Mouse (Mus musculus) limb, embryonic 15.5 days (tissue): ENCODE measurements around the gene Npas2. TPM values are rescaled to one million over a fixed set of nuclear protein-coding genes. Genes with fewer than 3 reads are reported as not detected.

Experiments
- ATAC-seq: fragments of 200-750 bp; cut with Nextera tagmentation; 2 replicates; pipeline ENCODE4 v1.8.0; 2017; ENCODE audit warnings: low read depth, moderate TSS enrichment; ENCODE audit not compliant: insufficient number of reproducible peaks, low FRiP score, low TSS enrichment
- H3K27ac ChIP-seq: fragments of 300-500 bp; sonication (generic); 2 replicates; pipeline ENCODE4 v1.5.1; 2015; ENCODE audit warnings: moderate library complexity, mild to moderate bottlenecking, inconsistent platforms
- H3K27me3 ChIP-seq: fragments of 300-500 bp; sonication (generic); 2 replicates; pipeline ENCODE4 v1.6.1; 2015; ENCODE audit warnings: inconsistent platforms
- H3K36me3 ChIP-seq: fragments of 300-500 bp; sonication (generic); 2 replicates; pipeline ENCODE4 v1.6.1; 2015; ENCODE audit warnings: inconsistent platforms
- H3K4me1 ChIP-seq: fragments of 300-500 bp; sonication (generic); 2 replicates; pipeline ENCODE4 v1.6.1; 2015; ENCODE audit warnings: inconsistent platforms
- H3K4me2 ChIP-seq: fragments of 300-500 bp; sonication (generic); 2 replicates; pipeline ENCODE4 v1.6.1; 2015; ENCODE audit warnings: mild to moderate bottlenecking, inconsistent platforms
- H3K4me3 ChIP-seq: fragments of 300-500 bp; sonication (generic); 2 replicates; pipeline ENCODE4 v1.5.1; 2015; ENCODE audit warnings: mild to moderate bottlenecking, inconsistent platforms
- H3K9ac ChIP-seq: fragments of 300-500 bp; sonication (generic); 2 replicates; pipeline ENCODE4 v1.6.1; 2015; ENCODE audit warnings: inconsistent platforms
- H3K9me3 ChIP-seq: fragments of 300-500 bp; sonication (generic); 2 replicates; pipeline ENCODE4 v1.6.1; 2016; ENCODE audit warnings: inconsistent platforms
- WGBS: fragments of 180-500 bp; shearing (Covaris S2); methylation state at CpG from one replicate; pipeline ENCODE4 v1.1.7; 2015; 5-methylcytosine and 5-hydroxymethylcytosine counted together
- polyA plus RNA-seq: library from polyadenylated mRNA; unstranded; fragments of >200 nt; fragmentation: Nextera tagmentation; extraction: Ambion mirVana; gene quantifications from 2 replicates; pipeline ENCODE4 v1.2.1, GENCODE M21; 2015

The Npas2 gene
- polyA plus RNA-seq, 1 experiment from 2014 or later = 2.5 TPM

GRCm38 (mm10) chr1:39260183-39260978 lies 66.8 kb downstream of the Npas2 start:
- Histone ChIP-seq H3K27me3 (no peaks in the 10 kb centered on the region), H3K9me3 (no peaks in the 10 kb centered on the region), H3K27ac (no peak overlapping the region), H3K4me1 (peaks cover 2% of the 10 kb centered on the region; the same call in 1 of the 2 replicates), H3K4me2 (no peak overlapping the region), H3K36me3 (no peaks in the 10 kb centered on the region), H3K9ac (no peak overlapping the region), H3K4me3 (no peak overlapping the region)
- no peak for ATAC-seq
- 68% methylated on average over 8 of the region's 8 CpGs for WGBS

GRCm38 (mm10) chr1:39266843-39267512 lies 73.4 kb downstream of the Npas2 start:
- Histone ChIP-seq H3K27ac (no peak overlapping the region), H3K4me1 (no peaks in the 10 kb centered on the region), H3K9ac (no peak overlapping the region), H3K36me3 (no peaks in the 10 kb centered on the region), H3K9me3 (no peaks in the 10 kb centered on the region), H3K4me2 (no peak overlapping the region), H3K4me3 (no peak overlapping the region), H3K27me3 (no peaks in the 10 kb centered on the region)
- ATAC-seq = no peak
- WGBS = 88% methylated on average over 9 of the region's 9 CpGs

GRCm38 (mm10) chr1:39272976-39273375 lies 79.4 kb downstream of the Npas2 start:
- ATAC-seq = no peak
- 45% methylated on average over 6 of the region's 6 CpGs for WGBS
- no peak overlapping the region for H3K4me3 ChIP-seq

GRCm38 (mm10) chr1:39280391-39280790 lies 86.9 kb downstream of the Npas2 start:
- no peak overlapping the region for H3K4me2 ChIP-seq
- WGBS = 72% methylated on average over 7 of the region's 7 CpGs
- no peak for ATAC-seq
- H3K9ac ChIP-seq = no peak overlapping the region
- no peak overlapping the region for H3K4me3 ChIP-seq
- no peaks in the 10 kb centered on the region for H3K9me3 ChIP-seq
- no peak overlapping the region for H3K27ac ChIP-seq
- no peaks in the 10 kb centered on the region for H3K4me1 ChIP-seq
- no peaks in the 10 kb centered on the region for H3K27me3 ChIP-seq
- no peaks in the 10 kb centered on the region for H3K36me3 ChIP-seq

More at GRCm38 (mm10) chr1:39272976-39273375, 79.4 kb downstream of the Npas2 start:
- no peaks in the 10 kb centered on the region for H3K36me3 ChIP-seq
- no peak overlapping the region for H3K9ac ChIP-seq
- no peak overlapping the region for H3K27ac ChIP-seq
- H3K27me3 ChIP-seq = no peaks in the 10 kb centered on the region
- no peaks in the 10 kb centered on the region for H3K9me3 ChIP-seq
- no peak overlapping the region for H3K4me2 ChIP-seq
- no peaks in the 10 kb centered on the region for H3K4me1 ChIP-seq

- Histone ChIP-seq H3K27ac (no peak overlapping the region), H3K4me2 (no peak overlapping the region), H3K9ac (no peak overlapping the region), H3K36me3 (no peaks in the 10 kb centered on the region), H3K27me3 (no peaks in the 10 kb centered on the region), H3K4me1 (no peaks in the 10 kb centered on the region), H3K9me3 (no peaks in the 10 kb centered on the region), H3K4me3 (no peak overlapping the region)
- ATAC-seq = no peak
- WGBS = 70% methylated on average over 15 of the region's 15 CpGs
These were observed 87.7 kb downstream of the Npas2 start for GRCm38 (mm10) chr1:39280989-39281875.

- Histone ChIP-seq H3K36me3 (no peaks in the 10 kb centered on the region), H3K9me3 (no peaks in the 10 kb centered on the region), H3K4me3 (no peak overlapping the region), H3K27ac (no peak overlapping the region), H3K4me1 (no peaks in the 10 kb centered on the region), H3K9ac (no peak overlapping the region), H3K27me3 (no peaks in the 10 kb centered on the region), H3K4me2 (no peak overlapping the region)
- ATAC-seq = no peak
- WGBS = 78% methylated on average over 5 of the region's 5 CpGs
These were observed 88.4 kb downstream of the Npas2 start for GRCm38 (mm10) chr1:39281888-39282287.

- Histone ChIP-seq H3K27me3 (no peaks in the 10 kb centered on the region), H3K27ac (no peak overlapping the region), H3K36me3 (no peaks in the 10 kb centered on the region), H3K9me3 (no peaks in the 10 kb centered on the region), H3K9ac (no peak overlapping the region), H3K4me1 (no peaks in the 10 kb centered on the region), H3K4me3 (no peak overlapping the region), H3K4me2 (no peak overlapping the region)
- no peak for ATAC-seq
- WGBS = 72% methylated on average over 7 of the region's 7 CpGs
These were observed 89.8 kb downstream of the Npas2 start for GRCm38 (mm10) chr1:39283323-39283722.

GRCm38 (mm10) chr1:39284786-39285185 lies 91.3 kb downstream of the Npas2 start:
- WGBS = 71% methylated on average over 16 of the region's 16 CpGs
- ATAC-seq = no peak
- Histone ChIP-seq H3K9ac (no peak overlapping the region), H3K36me3 (no peaks in the 10 kb centered on the region), H3K4me3 (no peak overlapping the region), H3K9me3 (no peaks in the 10 kb centered on the region), H3K4me1 (no peaks in the 10 kb centered on the region), H3K27me3 (no peaks in the 10 kb centered on the region), H3K4me2 (no peak overlapping the region), H3K27ac (no peak overlapping the region)

GRCm38 (mm10) chr1:39287076-39287475 lies 93.5 kb downstream of the Npas2 start:
- Histone ChIP-seq H3K27ac (no peak overlapping the region), H3K4me2 (no peak overlapping the region), H3K27me3 (no peaks in the 10 kb centered on the region), H3K4me3 (no peak overlapping the region), H3K36me3 (no peaks in the 10 kb centered on the region), H3K9me3 (no peaks in the 10 kb centered on the region), H3K9ac (no peak overlapping the region), H3K4me1 (no peaks in the 10 kb centered on the region)
- WGBS = 92% methylated on average over 9 of the region's 9 CpGs
- no peak for ATAC-seq

GRCm38 (mm10) chr1:39287831-39288230 lies 94.3 kb downstream of the Npas2 start:
- Histone ChIP-seq H3K9me3 (no peaks in the 10 kb centered on the region), H3K4me1 (no peaks in the 10 kb centered on the region), H3K27ac (no peak overlapping the region), H3K36me3 (no peaks in the 10 kb centered on the region), H3K9ac (no peak overlapping the region), H3K4me2 (no peak overlapping the region), H3K4me3 (no peak overlapping the region), H3K27me3 (no peaks in the 10 kb centered on the region)
- WGBS = 69% methylated on average over 4 of the region's 4 CpGs
- no peak for ATAC-seq

- Histone ChIP-seq H3K27me3 (no peaks in the 10 kb centered on the region), H3K4me3 (no peak overlapping the region), H3K27ac (no peak overlapping the region), H3K9ac (no peak overlapping the region), H3K36me3 (no peaks in the 10 kb centered on the region), H3K9me3 (no peaks in the 10 kb centered on the region), H3K4me1 (no peaks in the 10 kb centered on the region), H3K4me2 (no peak overlapping the region)
- 54% methylated on average over 3 of the region's 3 CpGs for WGBS
- ATAC-seq = no peak
These were observed 94.9 kb downstream of the Npas2 start for GRCm38 (mm10) chr1:39288425-39288824.

GRCm38 (mm10) chr1:39292001-39292400 lies 98.5 kb downstream of the Npas2 start:
- Histone ChIP-seq H3K4me1 (no peaks in the 10 kb centered on the region), H3K27me3 (no peaks in the 10 kb centered on the region), H3K9me3 (no peaks in the 10 kb centered on the region), H3K4me3 (no peak overlapping the region), H3K27ac (no peak overlapping the region), H3K9ac (no peak overlapping the region), H3K36me3 (no peaks in the 10 kb centered on the region), H3K4me2 (no peak overlapping the region)
- 57% methylated on average over 3 of the region's 3 CpGs for WGBS
- no peak for ATAC-seq
